Mouse (Mus musculus) thymus, adult 2 months (tissue): ENCODE results near the gene Mmachc. TPM values are rescaled to one million over a fixed set of nuclear protein-coding genes. Genes with fewer than 3 reads are reported as not detected.

Experiments used
- DNase-seq: peaks from one replicate; pipeline ENCODE4 v3.0.0; 2021
- H3K27ac ChIP-seq: fragments of 200-500 bp; 2 replicates; pipeline ENCODE4 v1.5.1; 2012; ENCODE audit warnings: low read length, control low read depth; ENCODE audit not compliant: control insufficient read depth, insufficient read depth
- H3K27me3 ChIP-seq: fragments of 200-500 bp; 2 replicates; pipeline ENCODE4 v1.6.1; 2012; ENCODE audit warnings: mild to moderate bottlenecking, low read length, moderate library complexity, mixed read lengths; ENCODE audit not compliant: control insufficient read depth, insufficient read depth
- H3K36me3 ChIP-seq: fragments of 200-500 bp; 2 replicates; pipeline ENCODE4 v1.6.1; 2012; ENCODE audit warnings: mild to moderate bottlenecking, low read length, moderate library complexity; ENCODE audit not compliant: control insufficient read depth, insufficient read depth
- H3K4me1 ChIP-seq: fragments of 200-500 bp; replicated peaks from 2 replicates; pipeline ENCODE4 v1.6.1; 2012; ENCODE audit warnings: low read length; ENCODE audit not compliant: control insufficient read depth, insufficient read depth
- H3K4me3 ChIP-seq: fragments of 200-500 bp; 2 replicates; pipeline ENCODE4 v1.5.1; 2012; ENCODE audit warnings: mild to moderate bottlenecking, low read length, control low read depth, moderate library complexity; ENCODE audit not compliant: control insufficient read depth, insufficient read depth
- CTCF ChIP-seq: fragments of 200-500 bp; IDR thresholded peaks from 2 replicates; pipeline ENCODE4 v1.5.1; 2012; ENCODE audit warnings: mild to moderate bottlenecking, control low read depth, low read length, moderate library complexity, borderline replicate concordance; ENCODE audit not compliant: control insufficient read depth, poor library complexity, insufficient read depth; ENCODE audit errors: extremely low read depth
- POLR2A ChIP-seq: fragments of 200-500 bp; IDR thresholded peaks from 2 replicates; pipeline ENCODE4 v1.6.1; 2012; ENCODE audit warnings: mild to moderate bottlenecking, low read length, control low read depth, moderate library complexity; ENCODE audit not compliant: control insufficient read depth, poor library complexity, insufficient read depth; ENCODE audit errors: extremely low read depth
- WGBS: fragments of 180-500 bp; shearing (Covaris S2); methylation state at CpG from one replicate; pipeline ENCODE4 v1.1.7; 2018; 5-methylcytosine and 5-hydroxymethylcytosine counted together
- polyA plus RNA-seq: library from polyadenylated mRNA; depleted of rRNA; stranded (reverse); fragments of >200 nt; gene quantifications from 2 replicates; pipeline ENCODE4 v1.2.3, GENCODE M21; 2012; rRNA removed

Mmachc gene
- 10.5 and 10.8 TPM in 2 replicates for polyA plus RNA-seq

DNA sequence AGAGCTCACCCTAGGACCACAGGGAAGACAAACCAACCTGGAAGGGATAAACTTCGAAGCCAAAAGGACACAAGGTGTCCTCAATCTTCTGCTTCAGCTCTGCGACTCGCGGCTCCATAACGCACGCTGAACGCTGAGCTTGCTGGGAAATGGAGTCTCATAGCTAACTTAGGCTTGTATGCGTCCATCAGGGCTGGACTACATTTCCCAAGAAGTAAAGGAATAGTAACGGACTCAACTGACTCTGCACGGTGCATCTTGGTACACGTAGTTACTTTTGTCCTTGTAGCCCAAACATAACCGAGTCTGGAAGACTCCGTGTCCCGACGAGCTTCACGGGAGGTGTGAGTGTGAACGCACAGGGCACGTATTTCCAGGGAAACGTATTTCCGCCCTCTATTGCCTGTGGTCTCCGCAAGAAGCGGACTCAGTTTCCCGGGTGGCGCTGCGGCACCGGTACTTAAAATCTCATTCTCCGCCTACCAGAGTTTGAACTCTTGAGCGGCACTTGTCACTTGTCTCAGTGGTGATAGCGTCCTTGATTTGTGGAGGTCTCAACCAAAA, at the start of gene Mmachc, which contains the start of gene Ccdc163:
Gene Mmachc (minus strand): TSS at position 206 of the 564 bp plus-strand sequence.
Gene Ccdc163 (plus strand): TSS at position 309 of the 564 bp plus-strand sequence.
- Histone ChIP-seq H3K4me3 (peak within 1 kb of the TSS; percentile 60), H3K27me3 (no peaks in the 10 kb centered on the region), H3K4me1 (0 out of 2 replicates have a peak, but pooled peaks cover 5% of the 10 kb centered on the region), H3K36me3 (no peaks in the 10 kb centered on the region), H3K27ac (no peak within 1 kb of the TSS)
- TF ChIP-seq CTCF: 0 out of 2 replicates have a peak, but pooled peaks have one; percentile 12
- TF ChIP-seq POLR2A: 0 out of 2 replicates have a peak, but pooled peaks have one; percentile 46
- WGBS: under 1% methylated on average over 29 of the region's 29 CpGs
- peak; percentile 86 for DNase-seq

GRCm38 (mm10) chr4:116749750-116750149, 41.5 kb upstream of the Mmachc start:
- TF ChIP-seq CTCF (no peak), POLR2A (no peak)
- no peaks in the 10 kb centered on the region for H3K36me3 ChIP-seq
- H3K4me1 ChIP-seq: no peaks in the 10 kb centered on the region
- H3K27ac ChIP-seq: no peak overlapping the region
- WGBS: 97% methylated on average over 2 of the region's 2 CpGs
- H3K27me3 ChIP-seq: no peaks in the 10 kb centered on the region
- H3K4me3 ChIP-seq: no peak overlapping the region
- no peak for DNase-seq

DNA sequence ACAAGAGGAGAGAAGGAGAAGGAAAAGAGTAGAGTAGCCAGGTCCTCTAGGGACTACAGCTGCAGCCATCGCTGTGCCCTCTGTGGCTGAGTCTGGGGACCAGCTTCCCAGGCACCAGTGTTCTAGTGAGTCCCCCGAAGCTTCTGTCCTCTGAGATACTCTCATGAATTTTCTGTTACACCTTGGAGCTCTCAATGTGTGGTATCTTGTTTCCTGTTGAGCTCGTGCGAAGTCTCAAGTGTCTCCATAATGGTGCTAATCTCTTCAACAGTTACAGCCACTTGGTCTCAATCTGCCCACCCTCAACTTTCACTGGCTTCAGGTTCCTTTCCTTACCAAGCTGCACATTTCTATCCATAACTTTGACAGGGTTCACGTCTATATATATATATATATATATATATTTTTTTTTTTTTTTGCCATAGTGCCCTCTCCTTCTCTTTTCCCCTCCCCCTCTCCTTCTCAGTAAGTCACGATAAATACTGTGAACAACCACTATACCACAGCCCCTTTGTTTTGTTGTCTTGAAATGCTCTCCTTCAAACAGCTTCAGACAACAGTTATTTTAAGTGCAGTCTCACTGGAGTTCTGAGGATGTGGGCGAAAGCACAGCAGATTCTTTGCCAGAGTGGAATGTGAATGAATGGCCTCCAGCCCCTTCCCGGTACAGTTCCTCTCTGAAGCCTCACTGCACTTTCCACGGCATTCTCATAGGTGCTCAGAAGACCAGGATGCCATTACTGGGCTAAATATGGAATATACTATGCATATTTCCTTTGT, 31.0 kb upstream of the Mmachc start:
- Histone ChIP-seq H3K27ac (no peak overlapping the region), H3K27me3 (no peaks in the 10 kb centered on the region), H3K4me3 (no peak overlapping the region), H3K36me3 (no peaks in the 10 kb centered on the region), H3K4me1 (peaks cover 5% of the 10 kb centered on the region)
- 42% methylated on average over 9 of the region's 9 CpGs for WGBS
- no peak for DNase-seq
- no peak for TF ChIP-seq CTCF
- TF ChIP-seq POLR2A: no peak

GRCm38 (mm10) chr4:116734996-116735395, 26.8 kb upstream of the Mmachc start:
- no peak for TF ChIP-seq POLR2A
- TF ChIP-seq CTCF: no peak
- Histone ChIP-seq H3K36me3 (no peaks in the 10 kb centered on the region), H3K27me3 (no peaks in the 10 kb centered on the region), H3K4me3 (no peak overlapping the region), H3K27ac (no peak overlapping the region), H3K4me1 (peaks cover 5% of the 10 kb centered on the region)
- 52% methylated on average over 2 of the region's 2 CpGs for WGBS
- no peak for DNase-seq

GRCm38 (mm10) chr4:116732355-116732754, 24.1 kb upstream of the Mmachc start:
- TF ChIP-seq POLR2A: no peak
- no peak for TF ChIP-seq CTCF
- 95% methylated on average over 5 of the region's 5 CpGs for WGBS
- H3K4me3 ChIP-seq: no peak overlapping the region
- DNase-seq: no peak
- H3K27ac ChIP-seq: no peak overlapping the region
- H3K27me3 ChIP-seq: no peaks in the 10 kb centered on the region
- peaks cover 3% of the 10 kb centered on the region; the same call in 1 of the 2 replicates for H3K4me1 ChIP-seq
- no peaks in the 10 kb centered on the region for H3K36me3 ChIP-seq

- 94% methylated on average over 9 of the region's 9 CpGs for WGBS
- no peaks in the 10 kb centered on the region for H3K27me3 ChIP-seq
- DNase-seq: no peak
- H3K27ac ChIP-seq: no peak overlapping the region
- H3K36me3 ChIP-seq: no peaks in the 10 kb centered on the region
- H3K4me1 ChIP-seq: peaks cover 3% of the 10 kb centered on the region; the same call in 1 of the 2 replicates
- no peak for TF ChIP-seq CTCF
- no peak for TF ChIP-seq POLR2A
- H3K4me3 ChIP-seq: no peak overlapping the region
Measured at GRCm38 (mm10) chr4:116731077-116731476, 22.9 kb upstream of the Mmachc start.
